Mouse (Mus musculus) lung, postnatal 10 days (tissue): ENCODE measurements around the gene Slc5a8.

Experiments
- DNase-seq: peaks from one replicate; pipeline ENCODE4 v3.0.0; 2021

The Slc5a8 gene

GRCm38 (mm10) chr10:88885632-88886090 lies at the start of gene Slc5a8:
TSS of gene Slc5a8 (plus strand) at chr10:88885992.
- no peak for DNase-seq

DNA sequence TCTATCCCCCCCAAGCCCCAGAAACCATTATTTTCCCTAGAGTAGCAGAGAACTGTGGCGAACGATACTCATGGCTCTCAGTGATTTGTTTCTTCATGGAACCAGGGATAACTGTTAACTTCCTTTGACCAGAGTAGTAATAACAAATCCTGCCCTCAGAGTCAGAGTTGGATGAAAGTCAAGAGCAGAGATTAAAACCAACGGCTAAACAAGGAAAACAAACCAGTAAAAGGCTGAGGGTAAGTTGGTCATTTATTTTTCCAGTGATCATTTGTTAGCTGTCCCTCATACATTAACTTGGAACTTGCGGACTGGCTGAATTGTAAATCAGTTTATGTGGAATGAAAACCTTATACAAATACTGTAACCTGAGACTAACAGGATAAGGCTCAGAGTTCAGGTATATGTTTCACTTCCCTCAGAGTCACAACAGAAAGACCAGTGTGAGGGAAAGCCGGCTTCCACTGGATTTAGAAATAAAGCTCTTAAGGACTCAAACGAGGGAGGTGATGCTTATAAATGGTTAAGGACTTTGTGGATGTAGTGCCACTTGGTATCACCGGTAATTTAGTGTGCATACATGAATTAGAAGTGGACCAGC lies 36.8 kb upstream of the Slc5a8 start:
- DNase-seq: no peak

DNA sequence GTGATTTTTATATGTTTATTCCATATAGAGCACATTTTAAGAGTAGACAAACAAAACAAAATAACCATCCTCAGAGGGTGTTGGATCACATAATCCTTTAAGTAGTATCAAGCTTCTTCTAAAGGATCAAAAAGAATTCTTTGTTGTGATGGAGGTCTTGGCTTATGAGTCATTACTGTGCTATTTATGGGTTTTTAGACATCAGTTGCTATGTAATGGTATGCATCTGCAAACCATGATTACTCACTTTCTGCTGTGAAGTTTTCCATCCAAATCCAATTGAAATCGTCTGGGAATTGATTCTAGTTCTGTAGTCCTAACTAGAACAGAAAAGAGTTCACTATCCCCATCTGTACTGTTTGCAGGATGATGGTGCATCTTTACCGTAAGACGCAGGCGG lies 35.8 kb upstream of the Slc5a8 start:
- DNase-seq: no peak

DNA sequence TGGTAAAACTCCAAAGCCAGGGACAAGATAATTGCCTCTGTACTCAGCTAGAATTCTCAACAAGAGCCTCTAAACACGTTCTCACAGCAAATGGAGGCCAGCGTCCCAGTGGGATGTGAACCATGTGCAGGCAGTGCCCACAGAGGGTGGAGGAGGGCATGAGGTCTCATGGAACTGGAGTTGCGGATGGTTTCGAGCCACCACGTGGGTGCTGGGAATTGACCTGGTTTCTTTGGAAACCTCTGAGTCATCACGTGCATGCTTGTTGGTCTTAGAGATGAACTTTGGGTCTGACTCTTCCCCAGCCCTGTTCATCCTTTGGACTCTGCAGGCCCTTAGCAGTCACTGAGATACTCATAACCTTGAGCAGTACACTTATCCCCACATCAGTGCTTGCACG lies 32.5 kb upstream of the Slc5a8 start:
- DNase-seq: no peak

GRCm38 (mm10) chr10:88860911-88861310 lies 24.9 kb upstream of the Slc5a8 start:
- DNase-seq: no peak

GRCm38 (mm10) chr10:88861416-88861815 lies 24.4 kb upstream of the Slc5a8 start:
- no peak for DNase-seq

DNA sequence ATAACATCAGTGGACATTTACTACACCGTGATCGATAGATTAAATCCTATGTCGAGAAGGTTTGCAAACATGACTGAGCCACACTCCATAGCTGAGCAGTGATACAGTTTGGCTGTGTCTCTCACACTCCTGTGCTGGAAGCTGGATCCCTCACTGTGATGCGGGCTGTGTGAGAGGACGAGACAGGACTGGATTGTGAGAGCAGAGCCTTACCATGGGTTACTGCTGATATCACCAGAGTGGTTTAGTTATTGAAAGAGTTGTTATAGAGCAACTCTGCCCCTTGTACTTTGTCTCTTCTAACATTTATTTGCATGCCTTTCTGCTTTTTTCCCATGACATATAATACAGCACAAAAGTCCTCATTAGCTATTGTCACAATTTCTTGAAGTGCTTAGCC lies 23.5 kb upstream of the Slc5a8 start:
- no peak for DNase-seq

- DNase-seq: no peak
Observed at GRCm38 (mm10) chr10:88866017-88866416, 19.8 kb upstream of the Slc5a8 start.

GRCm38 (mm10) chr10:88874870-88875269 lies 10.9 kb upstream of the Slc5a8 start:
- DNase-seq: no peak

DNA sequence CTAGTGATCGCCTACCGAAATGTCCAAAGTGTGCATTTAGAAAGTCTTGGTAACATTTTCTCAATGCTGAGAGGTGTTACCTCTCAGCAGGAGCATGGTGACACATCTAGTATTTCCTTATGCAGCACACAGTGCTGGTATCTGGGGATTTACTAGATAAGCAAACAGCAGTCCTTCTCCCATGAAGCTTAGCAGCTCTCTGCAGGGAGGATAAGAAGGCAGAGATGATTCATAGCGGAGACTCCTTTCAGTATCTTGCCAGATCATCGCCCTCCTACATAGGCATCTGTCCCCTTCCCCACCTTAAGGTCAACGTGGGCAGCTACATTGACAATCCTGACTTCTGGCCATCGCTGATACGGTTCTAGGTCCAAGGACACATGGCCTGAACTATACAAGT lies 8.4 kb upstream of the Slc5a8 start:
- DNase-seq: no peak

DNA sequence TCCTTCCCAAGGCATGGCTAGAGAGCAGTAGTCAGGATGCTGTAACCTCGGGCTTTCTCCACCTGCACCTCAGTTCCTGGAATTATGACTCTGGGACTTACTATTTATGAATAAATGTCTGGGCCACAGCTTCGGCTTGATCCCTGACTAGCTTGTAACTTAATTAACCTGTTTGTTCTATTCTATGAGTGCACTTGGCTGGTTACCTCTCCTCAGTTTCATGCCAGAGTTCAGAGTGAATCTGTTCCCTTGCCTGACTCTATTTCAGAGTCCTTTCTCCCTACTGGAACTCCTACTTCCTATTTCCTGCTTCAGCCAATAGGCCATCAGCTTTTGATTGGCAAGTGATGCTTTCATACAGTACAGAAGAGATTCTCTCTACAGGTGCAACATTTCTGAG lies 2.1 kb upstream of the Slc5a8 start:
- DNase-seq: no peak

- DNase-seq: no peak
Observed at GRCm38 (mm10) chr10:88884836-88885235, 956 bp upstream of the Slc5a8 start.

GRCm38 (mm10) chr10:88886114-88886513 lies 322 bp downstream of the Slc5a8 start:
- no peak for DNase-seq

GRCm38 (mm10) chr10:88888376-88888775 lies 2.6 kb downstream of the Slc5a8 start:
- DNase-seq: no peak

- DNase-seq: no peak
Observed at GRCm38 (mm10) chr10:88891410-88891809, 5.6 kb downstream of the Slc5a8 start.

DNA sequence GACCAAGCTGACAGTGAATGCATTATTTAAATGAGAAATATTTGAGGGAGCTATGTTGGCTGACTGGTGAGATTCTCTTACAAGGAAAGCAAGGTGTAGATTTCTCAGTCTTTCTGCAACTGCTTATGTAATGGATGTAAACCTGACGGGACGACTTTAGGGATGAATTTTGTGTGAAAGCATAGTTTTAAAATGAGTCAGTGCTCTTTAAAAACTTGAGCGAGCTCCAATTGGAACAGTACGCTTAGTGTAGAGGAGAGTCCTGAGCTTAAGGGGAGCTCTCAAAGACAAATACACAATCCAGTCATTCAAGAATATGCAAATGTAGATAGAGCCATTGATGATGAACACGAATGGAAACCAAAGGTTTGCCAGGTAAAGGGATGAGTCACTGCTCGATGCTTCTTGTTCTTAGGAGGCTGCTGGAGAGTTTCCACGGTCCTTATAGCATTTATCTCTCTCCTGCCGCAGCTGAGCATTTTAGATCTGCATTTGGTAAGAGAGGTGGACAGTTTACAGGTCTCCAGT lies 6.8 kb downstream of the Slc5a8 start:
- no peak for DNase-seq

DNA sequence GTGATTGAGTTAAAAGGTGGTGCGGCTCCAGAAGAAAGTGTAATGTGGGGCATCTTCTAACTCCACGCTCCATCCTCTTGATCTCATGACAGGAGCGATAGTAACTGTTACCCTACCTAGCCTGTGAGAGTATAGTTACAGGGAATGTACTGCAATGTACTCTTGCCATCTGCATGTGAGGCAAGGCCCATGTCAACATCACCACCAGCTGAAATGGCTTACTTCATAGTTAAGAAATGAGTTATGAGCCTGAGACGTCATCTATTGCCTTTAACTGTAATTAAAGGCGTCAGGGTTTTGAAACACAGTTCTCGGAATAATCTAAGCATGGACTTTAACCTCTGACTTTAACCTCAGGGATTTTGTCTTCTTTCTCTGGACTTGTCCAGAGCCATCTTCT lies 11.2 kb downstream of the Slc5a8 start:
- no peak for DNase-seq

DNA sequence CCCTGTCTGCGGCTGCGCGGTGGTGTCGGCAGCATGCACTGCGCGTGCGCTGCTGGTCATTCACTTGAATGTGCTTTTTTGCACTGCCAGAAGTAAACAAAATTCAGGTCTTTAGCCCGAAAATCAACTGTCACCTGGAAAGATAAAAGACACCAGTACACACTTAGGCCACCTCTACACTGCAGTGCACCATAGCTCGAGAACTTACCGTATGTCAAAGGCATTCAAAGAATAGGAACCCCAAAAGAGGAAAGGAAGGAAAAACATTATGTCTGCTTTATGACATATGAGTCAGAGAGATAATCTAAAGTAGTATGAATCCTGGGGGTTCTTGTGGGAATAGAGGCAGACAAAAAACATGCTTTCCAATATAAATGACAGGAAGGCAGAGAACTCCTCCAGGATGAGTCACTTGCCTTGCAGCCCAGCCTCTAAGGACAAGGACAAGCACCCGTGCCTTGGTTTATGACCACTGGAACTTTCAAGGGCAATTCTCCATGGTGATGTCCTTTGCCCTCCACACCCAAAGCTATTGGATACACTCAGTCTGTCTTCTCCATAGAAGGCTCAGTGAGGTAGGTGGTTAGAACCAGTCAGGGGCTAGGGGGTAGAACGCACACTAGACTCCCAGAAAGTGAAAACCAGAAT lies 64.0 kb downstream of the Slc5a8 start:
- no peak for DNase-seq

DNA sequence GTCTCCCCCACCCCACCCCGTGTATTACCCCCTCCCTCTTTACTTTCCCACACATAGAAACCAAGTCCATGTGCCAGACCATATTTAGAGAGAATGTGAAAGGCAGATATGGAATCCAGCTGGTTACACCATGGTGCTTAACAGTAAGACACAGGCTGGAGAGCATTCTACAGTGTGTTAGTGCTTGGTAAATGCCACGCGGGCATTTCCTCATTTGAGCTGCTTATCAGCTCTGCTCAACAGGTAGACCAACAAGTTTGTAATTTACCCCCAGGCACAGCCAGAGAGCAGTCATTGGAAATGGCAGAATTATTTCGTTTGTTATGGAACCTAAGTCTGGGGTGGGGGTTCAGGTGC lies 64.5 kb downstream of the Slc5a8 start:
- DNase-seq: no peak

DNA sequence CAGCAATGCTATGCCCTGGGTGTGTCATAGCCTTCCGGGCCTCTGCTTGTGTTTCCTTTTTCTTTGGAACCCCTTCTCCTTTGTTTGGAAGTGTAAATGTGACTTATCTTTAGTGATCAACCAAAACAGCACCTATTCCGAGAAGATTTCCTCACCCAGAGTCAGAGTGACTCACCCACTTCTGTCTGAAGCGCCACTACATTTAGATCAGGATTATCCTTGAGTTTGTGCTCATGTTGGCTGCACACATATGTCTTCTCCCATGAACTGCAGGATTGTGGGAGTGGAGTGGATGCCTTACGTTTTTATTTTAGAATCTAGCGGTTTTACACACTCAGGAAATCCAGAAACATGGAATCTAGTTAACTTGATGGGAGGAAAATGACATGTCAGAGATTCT lies 75.0 kb downstream of the Slc5a8 start:
- no peak for DNase-seq

DNA sequence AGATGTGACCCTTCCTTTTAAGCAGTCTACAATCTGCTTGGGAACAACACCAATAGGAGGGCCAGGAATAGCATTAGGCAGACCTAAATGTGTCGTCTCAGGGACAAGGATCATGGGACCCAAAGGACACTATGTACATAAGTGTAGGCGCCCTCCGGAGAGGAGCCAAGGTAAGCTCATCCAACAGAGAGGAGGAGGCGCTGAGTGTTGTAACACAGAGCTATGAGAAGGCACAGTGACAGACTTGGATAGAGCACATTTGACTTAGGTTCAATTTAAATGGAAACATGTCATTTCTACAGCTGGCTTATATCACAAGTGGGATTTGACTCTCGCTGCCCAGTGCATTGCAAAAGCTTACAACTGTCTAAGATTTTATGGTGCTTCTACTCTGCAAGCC lies 82.8 kb downstream of the Slc5a8 start:
- DNase-seq: no peak

DNA sequence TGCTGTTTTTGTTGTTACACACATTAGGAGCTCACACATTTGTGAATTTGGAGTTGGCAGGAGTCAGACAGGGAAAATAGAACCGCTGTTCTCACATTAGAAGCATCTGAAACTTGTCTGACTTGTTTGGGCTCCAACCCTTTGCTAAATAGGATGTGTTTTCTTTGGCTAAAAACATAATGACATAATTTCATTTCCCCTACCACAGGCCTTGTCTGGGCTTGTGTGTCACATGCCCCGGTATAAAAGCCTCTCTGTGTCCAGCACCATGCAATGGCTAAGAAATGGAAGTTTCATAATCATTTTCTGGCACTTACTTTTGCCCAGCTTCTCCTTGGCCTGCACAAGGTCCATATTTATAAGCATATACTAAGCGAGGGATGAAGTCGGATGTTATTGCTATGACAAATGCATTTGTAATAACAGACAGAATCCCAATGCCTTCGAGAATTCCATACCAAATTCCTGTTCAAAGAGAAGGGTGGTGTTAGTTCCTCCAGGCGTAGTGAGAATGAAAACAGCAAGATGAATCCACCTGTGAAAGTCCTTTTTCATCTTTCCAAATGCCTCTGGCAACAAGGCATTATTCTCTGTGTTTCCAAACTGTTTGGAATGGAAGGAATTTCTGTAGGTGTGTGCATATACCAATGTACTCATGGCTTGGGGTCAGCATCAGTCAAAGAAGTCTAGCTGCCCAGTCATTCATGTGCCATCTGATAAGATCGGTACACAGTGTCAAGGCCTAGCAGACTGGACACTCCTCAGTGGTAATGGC lies 85.3 kb downstream of the Slc5a8 start:
- no peak for DNase-seq

- DNase-seq: no peak
Observed at GRCm38 (mm10) chr10:88978932-88979331, 93.1 kb downstream of the Slc5a8 start.
